Mouse (Mus musculus) thymus, adult 2 months (tissue): ENCODE data around the gene Islr.

Experiments
- CTCF ChIP-seq: fragments of 200-500 bp; IDR thresholded peaks from 2 replicates; pipeline ENCODE4 v1.5.1; 2012; ENCODE audit warnings: mild to moderate bottlenecking, control low read depth, low read length, moderate library complexity, borderline replicate concordance; ENCODE audit not compliant: control insufficient read depth, poor library complexity, insufficient read depth; ENCODE audit errors: extremely low read depth
- POLR2A ChIP-seq: fragments of 200-500 bp; IDR thresholded peaks from 2 replicates; pipeline ENCODE4 v1.6.1; 2012; ENCODE audit warnings: mild to moderate bottlenecking, low read length, control low read depth, moderate library complexity; ENCODE audit not compliant: control insufficient read depth, poor library complexity, insufficient read depth; ENCODE audit errors: extremely low read depth

DNA sequence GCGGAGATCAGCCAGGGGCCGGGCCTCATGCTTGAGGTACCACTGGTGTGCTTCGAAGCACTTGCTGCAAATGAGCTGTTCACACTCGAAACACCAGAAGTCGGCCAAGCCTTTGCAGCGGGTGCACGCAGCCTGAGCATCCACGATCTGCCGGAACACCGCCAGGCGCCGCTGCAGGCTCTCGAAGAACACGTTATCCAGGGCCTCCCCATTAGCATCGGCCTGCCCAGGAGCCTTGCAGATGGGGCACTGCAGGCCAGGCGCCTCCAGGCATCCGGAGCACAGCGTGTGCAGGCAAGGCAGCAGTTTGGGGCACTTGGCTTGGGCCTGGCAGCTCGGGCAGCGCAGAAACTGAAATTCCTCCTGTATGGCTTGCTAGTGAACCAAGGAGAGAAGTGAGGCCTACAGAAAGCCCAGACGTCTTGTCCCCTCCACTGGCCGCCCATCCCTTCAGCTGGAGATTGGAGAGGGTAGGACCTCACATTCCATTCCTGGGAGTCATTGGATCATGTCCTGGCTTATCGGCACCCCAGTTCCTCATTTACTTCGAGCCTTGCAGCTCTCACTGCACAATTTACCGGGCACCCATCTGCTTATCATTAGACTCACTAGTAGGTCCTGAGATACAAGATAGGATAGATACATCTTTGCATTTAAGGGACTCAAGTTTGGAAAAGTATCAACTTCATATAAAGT, 43.1 kb upstream of the Islr start:
- TF ChIP-seq POLR2A, result 0 out of 2 replicates have a peak, but pooled peaks have one; percentile 35
- TF ChIP-seq CTCF, result peak; percentile 90
